Mouse (Mus musculus): ENCODE measurements at regions not wholly inside any gene's neighbourhood (a gene's known extent, or its start where the extent isn't known, plus 50 kb on each side); places are given as distances from the start of the nearest gene placed in this dataset.
A peak's percentile ranks its signal among the peaks of the same experiment; 100 is the strongest.

DNA sequence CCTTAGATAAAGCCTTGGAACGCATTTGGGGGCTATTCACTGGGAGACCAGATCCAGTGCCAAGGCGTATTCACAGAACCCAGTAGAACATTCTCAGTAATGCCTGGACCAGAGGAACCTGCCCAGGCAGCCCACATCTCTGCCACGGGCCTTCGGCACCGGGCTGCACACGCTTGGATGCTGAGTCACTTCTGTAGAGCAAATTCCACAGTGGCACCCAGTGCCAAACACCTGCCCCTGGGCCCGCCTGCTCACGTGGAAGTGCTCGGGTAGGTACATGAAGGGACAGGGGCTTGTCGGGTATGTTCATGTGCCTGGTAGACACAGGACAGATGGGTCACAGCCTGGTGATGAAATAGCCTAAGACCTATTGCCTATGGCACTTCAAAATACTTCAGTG, 152.8 kb downstream of the Dll1 start:
- DNase-seq (ENCODE audit: low read depth, low spot score): no peak
- H3K9me3 ChIP-seq (ENCODE audit: control insufficient read depth, insufficient read depth, low read depth, low read length): no peaks in the 10 kb centered on the region
- peaks cover 2 to 3% of the 10 kb centered on the region in 2 experiments; a peak in 2 of 4 replicates for H3K4me1 ChIP-seq (ENCODE audit: control insufficient read depth in 2 of 2, insufficient read depth in 2 of 2, low read length in 2 of 2, poor library complexity in 1 of 2)
- H3K4me3 ChIP-seq (ENCODE audit: insufficient read depth in 1 of 2, low read depth in 1 of 2, low read length in 2 of 2, poor library complexity in 1 of 2, severe bottlenecking in 1 of 2): no peak overlapping the region
- in situ Hi-C loops (cut with MboI; ENCODE audit: low sequenced_read_pairs in 2 of 2, unreplicated experiment in 2 of 2): no loop called here
- TF ChIP-seq MAFK (IDR thresholded peaks at IDR 0.05; ENCODE audit: insufficient read depth, low read depth, low read length): no peak
- TF ChIP-seq CHD2 (IDR thresholded peaks at IDR 0.05; ENCODE audit: low read depth, low read length): no peak
- no peak for TF ChIP-seq ZNF384 (IDR thresholded peaks at IDR 0.05; ENCODE audit: low read depth, low read length)
- TF ChIP-seq HCFC1 (IDR thresholded peaks at IDR 0.05; ENCODE audit: borderline replicate concordance, insufficient read depth, low read length): no peak
- no peak for TF ChIP-seq ZC3H11A (IDR thresholded peaks at IDR 0.05; ENCODE audit: borderline replicate concordance, low read depth, low read length)
- no peak overlapping the region for H3K9ac ChIP-seq (ENCODE audit: insufficient read depth, low read depth, low read length, poor library complexity, severe bottlenecking)
- no peaks in the 10 kb centered on the region for H3K36me3 ChIP-seq (ENCODE audit: control insufficient read depth, insufficient read depth, low read length, poor library complexity, severe bottlenecking)
- H3K27ac ChIP-seq (ENCODE audit: insufficient read depth, low read depth, low read length, poor library complexity, severe bottlenecking): no peak overlapping the region

DNA sequence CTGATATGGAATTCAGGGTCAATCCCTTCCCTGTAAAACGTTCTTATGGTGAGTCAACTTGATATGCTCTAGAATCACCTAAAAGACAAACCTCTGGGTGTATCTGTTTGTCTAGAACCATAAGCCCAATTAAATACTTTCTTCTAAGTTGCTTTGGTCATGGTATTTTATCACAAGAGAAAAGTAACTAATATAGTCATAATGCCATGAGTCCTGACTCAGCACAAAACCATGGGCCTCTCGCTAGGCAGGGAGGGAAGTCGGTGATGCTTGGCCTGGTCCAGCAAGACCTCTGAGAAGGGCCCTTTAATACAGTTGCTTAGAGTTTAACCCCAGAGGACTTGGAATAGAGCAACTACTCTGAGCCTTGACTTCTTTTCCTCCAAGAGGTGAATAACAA, 153.7 kb downstream of the Dll1 start:
- H3K9ac ChIP-seq (ENCODE audit: insufficient read depth, low read depth, low read length, poor library complexity, severe bottlenecking): no peak overlapping the region
- in situ Hi-C loops (cut with MboI; ENCODE audit: low sequenced_read_pairs in 2 of 2, unreplicated experiment in 2 of 2): no loop called here
- no peak overlapping the region for H3K27ac ChIP-seq (ENCODE audit: insufficient read depth, low read depth, low read length, poor library complexity, severe bottlenecking)
- no peak for DNase-seq (ENCODE audit: low read depth, low spot score)
- H3K9me3 ChIP-seq (ENCODE audit: control insufficient read depth, insufficient read depth, low read depth, low read length): no peaks in the 10 kb centered on the region
- H3K4me3 ChIP-seq (ENCODE audit: insufficient read depth in 1 of 2, low read depth in 1 of 2, low read length in 2 of 2, poor library complexity in 1 of 2, severe bottlenecking in 1 of 2): no peak overlapping the region
- H3K4me1 ChIP-seq (ENCODE audit: control insufficient read depth in 2 of 2, insufficient read depth in 2 of 2, low read length in 2 of 2, poor library complexity in 1 of 2): no peaks in the 10 kb centered on the region
- TF ChIP-seq MAFK (IDR thresholded peaks at IDR 0.05; ENCODE audit: insufficient read depth, low read depth, low read length): peak; percentile 66; the same call in 1 of the 2 replicates
- TF ChIP-seq ZNF384 (IDR thresholded peaks at IDR 0.05; ENCODE audit: low read depth, low read length): no peak
- no peak for TF ChIP-seq ZC3H11A (IDR thresholded peaks at IDR 0.05; ENCODE audit: borderline replicate concordance, low read depth, low read length)
- no peaks in the 10 kb centered on the region for H3K36me3 ChIP-seq (ENCODE audit: control insufficient read depth, insufficient read depth, low read length, poor library complexity, severe bottlenecking)

- in situ Hi-C loops (cut with MboI; ENCODE audit: low sequenced_read_pairs in 2 of 2, unreplicated experiment in 2 of 2): no loop called here
- Histone ChIP-seq H3K9me3 (ENCODE audit: control insufficient read depth, insufficient read depth, low read depth, low read length) (no peaks in the 10 kb centered on the region), H3K27ac (ENCODE audit: insufficient read depth, low read depth, low read length, poor library complexity, severe bottlenecking) (no peak overlapping the region), H3K4me3 (ENCODE audit: insufficient read depth in 1 of 2, low read depth in 1 of 2, low read length in 2 of 2, poor library complexity in 1 of 2, severe bottlenecking in 1 of 2) (no peak overlapping the region), H3K9ac (ENCODE audit: insufficient read depth, low read depth, low read length, poor library complexity, severe bottlenecking) (no peak overlapping the region), H3K36me3 (ENCODE audit: control insufficient read depth, insufficient read depth, low read length, poor library complexity, severe bottlenecking) (no peaks in the 10 kb centered on the region), H3K4me1 (ENCODE audit: control insufficient read depth in 2 of 2, insufficient read depth in 2 of 2, low read length in 2 of 2, poor library complexity in 1 of 2) (peaks cover 2% of the 10 kb centered on the region in 2 experiments; a peak in 1 of 4 replicates)
- TF ChIP-seq ZNF384 (IDR thresholded peaks at IDR 0.05; ENCODE audit: low read depth, low read length): no peak
- TF ChIP-seq CHD2 (IDR thresholded peaks at IDR 0.05; ENCODE audit: low read depth, low read length): no peak
- TF ChIP-seq MAFK (IDR thresholded peaks at IDR 0.05; ENCODE audit: insufficient read depth, low read depth, low read length): no peak
- TF ChIP-seq ZC3H11A (IDR thresholded peaks at IDR 0.05; ENCODE audit: borderline replicate concordance, low read depth, low read length): no peak
- no peak for TF ChIP-seq HCFC1 (IDR thresholded peaks at IDR 0.05; ENCODE audit: borderline replicate concordance, insufficient read depth, low read length)
- no peak for DNase-seq (ENCODE audit: low read depth, low spot score)
Measured at GRCm38 (mm10) chr17:15214157-15214685, 162.5 kb downstream of the Dll1 start.

GRCm38 (mm10) chr17:15208808-15209173, 167.5 kb upstream of the Gm3448 start:
- in situ Hi-C loops (cut with MboI; ENCODE audit: low sequenced_read_pairs in 2 of 2, unreplicated experiment in 2 of 2): no loop called here

More at GRCm38 (mm10) chr17:15208808-15209173, 167.5 kb upstream of the Gm3448 start:
- no peak for TF ChIP-seq MAFK (IDR thresholded peaks at IDR 0.05; ENCODE audit: insufficient read depth, low read depth, low read length)
- TF ChIP-seq ZC3H11A (IDR thresholded peaks at IDR 0.05; ENCODE audit: borderline replicate concordance, low read depth, low read length): no peak
- no peak for TF ChIP-seq ZNF384 (IDR thresholded peaks at IDR 0.05; ENCODE audit: low read depth, low read length)
- TF ChIP-seq CHD2 (IDR thresholded peaks at IDR 0.05; ENCODE audit: low read depth, low read length): no peak
- TF ChIP-seq HCFC1 (IDR thresholded peaks at IDR 0.05; ENCODE audit: borderline replicate concordance, insufficient read depth, low read length): no peak
- Histone ChIP-seq H3K9me3 (ENCODE audit: control insufficient read depth, insufficient read depth, low read depth, low read length) (no peaks in the 10 kb centered on the region), H3K4me1 (ENCODE audit: control insufficient read depth in 2 of 2, insufficient read depth in 2 of 2, low read length in 2 of 2, poor library complexity in 1 of 2) (peaks cover 9 to 16% of the 10 kb centered on the region in 2 experiments), H3K36me3 (ENCODE audit: control insufficient read depth, insufficient read depth, low read length, poor library complexity, severe bottlenecking) (no peaks in the 10 kb centered on the region), H3K4me3 (ENCODE audit: insufficient read depth in 1 of 2, low read depth in 1 of 2, low read length in 2 of 2, poor library complexity in 1 of 2, severe bottlenecking in 1 of 2) (peak overlapping the region in 1 of 2 experiments; percentile 57; a peak in 2 of 4 replicates), H3K9ac (ENCODE audit: insufficient read depth, low read depth, low read length, poor library complexity, severe bottlenecking) (peak overlapping the region; percentile 23; the same call in 1 of the 2 replicates), H3K27ac (ENCODE audit: insufficient read depth, low read depth, low read length, poor library complexity, severe bottlenecking) (peak overlapping the region; percentile 64; the same call in 1 of the 2 replicates)
- no peak for DNase-seq (ENCODE audit: low read depth, low spot score)
